Mouse (Mus musculus): Measurements from ENCODE around the gene Tead2. TPM values are rescaled to one million over a fixed set of nuclear protein-coding genes. Genes with fewer than 3 reads are reported as not detected.

Gene Tead2
- polyA plus RNA-seq, 1 experiment from 2014 or later, result 123 TPM

DNA sequence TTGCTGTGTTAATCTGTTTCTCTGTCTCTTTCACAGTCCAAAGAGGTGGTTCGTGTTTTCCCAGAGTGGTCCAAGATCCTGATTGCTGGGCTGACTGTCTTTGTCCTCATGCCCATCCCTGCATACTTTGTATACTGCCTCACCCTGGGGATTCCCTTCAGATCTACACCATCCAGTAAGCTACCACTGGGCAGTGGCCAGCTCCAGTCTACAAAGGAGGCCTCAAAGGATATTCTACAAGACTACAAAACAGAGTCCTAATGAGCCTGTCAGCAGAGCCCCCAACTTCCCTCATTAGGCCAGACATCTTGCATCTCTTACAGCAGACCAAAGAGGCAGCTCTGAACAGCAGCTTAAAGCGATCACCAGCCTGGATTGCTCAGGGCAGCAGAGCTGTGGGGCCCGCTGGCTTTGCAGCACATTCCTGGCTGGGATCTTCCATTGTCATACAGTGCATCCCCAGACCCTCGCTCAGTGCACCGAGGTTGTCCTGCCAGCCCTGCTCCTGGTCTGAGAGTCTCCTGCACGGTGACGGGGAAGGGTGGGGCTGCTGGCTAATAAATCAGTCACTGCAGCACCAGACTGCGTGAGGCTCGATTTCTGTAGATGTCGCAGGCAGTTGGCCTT is 57.3 kb downstream of the Tead2 start:
- ATAC-seq (ENCODE audit: insufficient read depth, low FRiP score, low read depth), result no peak
- no peak overlapping the region for H3K4me3 ChIP-seq (replicated peaks)
- whole genome bisulfite sequencing, result 50% methylated on average over 10 of the region's 10 CpGs
- no peaks in the 10 kb centered on the region for H3K4me1 ChIP-seq
- H3K27ac ChIP-seq, result no peak overlapping the region
- H3K9me3 ChIP-seq, result no peaks in the 10 kb centered on the region
- no peak overlapping the region for H3K9ac ChIP-seq
- H3K4me2 ChIP-seq, result no peak overlapping the region
- no peaks in the 10 kb centered on the region for H3K36me3 ChIP-seq
- H3K27me3 ChIP-seq (replicated peaks), result 0 out of 2 replicates have a peak, but pooled peaks cover under 1% of the 10 kb centered on the region

DNA sequence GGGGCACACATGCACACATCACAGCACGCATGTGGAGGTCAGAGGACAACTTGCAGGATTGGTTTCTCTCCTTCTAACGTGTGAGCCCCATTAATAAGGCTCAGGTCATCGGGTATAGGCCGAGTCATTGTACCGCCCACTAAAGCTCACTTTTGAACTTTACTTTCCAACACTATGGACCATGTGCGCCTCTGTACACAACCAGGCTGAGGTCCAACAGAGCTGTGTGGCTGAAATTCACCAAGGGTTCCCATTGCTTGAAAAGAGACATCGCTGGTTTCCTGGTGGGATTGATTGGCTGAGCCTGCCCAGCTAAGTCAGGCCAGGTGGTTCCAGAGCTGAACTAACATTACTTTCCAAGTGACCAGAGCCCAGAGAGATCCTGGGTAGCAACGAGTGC is 58.1 kb downstream of the Tead2 start:
- H3K36me3 ChIP-seq, result no peaks in the 10 kb centered on the region
- no peaks in the 10 kb centered on the region for H3K4me1 ChIP-seq
- H3K9me3 ChIP-seq, result no peaks in the 10 kb centered on the region
- no peak overlapping the region for H3K4me3 ChIP-seq (replicated peaks)
- no peak for ATAC-seq (ENCODE audit: insufficient read depth, low FRiP score, low read depth)
- no peak overlapping the region for H3K27ac ChIP-seq
- no peaks in the 10 kb centered on the region; the same call in 1 of the 2 replicates for H3K27me3 ChIP-seq (replicated peaks)
- no peak overlapping the region for H3K4me2 ChIP-seq
- 83% methylated on average over 8 of the region's 8 CpGs for WGBS
- no peak overlapping the region for H3K9ac ChIP-seq

DNA sequence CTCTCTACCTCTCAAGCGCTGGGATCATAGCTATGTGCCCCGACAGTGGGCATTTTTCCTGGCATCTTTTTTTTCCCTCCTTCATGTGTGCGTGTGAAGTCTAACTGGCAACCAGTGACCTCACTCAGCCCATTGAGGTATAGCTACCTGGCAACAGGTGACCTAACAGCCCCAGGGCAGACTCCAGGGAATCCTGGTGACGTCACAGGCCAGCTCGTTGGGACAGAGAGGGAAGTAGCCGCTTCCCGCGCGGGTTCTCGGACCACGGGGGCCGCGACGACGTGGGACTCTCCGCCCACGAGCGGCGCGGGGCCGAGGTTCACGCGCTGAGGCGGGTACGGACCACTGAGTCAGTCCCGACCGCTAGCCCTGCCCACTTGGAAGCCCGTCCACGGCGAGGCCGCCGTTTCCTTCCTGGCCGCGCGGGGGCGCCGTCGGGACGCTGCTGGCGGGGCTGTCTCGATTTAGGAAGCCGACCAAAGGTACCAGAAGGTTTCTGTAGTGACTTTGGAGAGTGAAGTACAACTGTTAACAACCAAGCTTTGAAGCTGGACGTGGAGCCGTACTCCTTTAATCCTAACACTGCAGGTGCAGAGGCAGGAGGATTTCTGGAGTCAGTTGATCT is 61.7 kb downstream of the Tead2 start, which contains the start of gene Slc6a21:
TSS of gene Slc6a21 (plus strand) at position 378 of the 625 bp plus-strand sequence.
- Histone ChIP-seq H3K27me3 (replicated peaks) (no peaks in the 10 kb centered on the region; the same call in 1 of the 2 replicates), H3K4me1 (no peaks in the 10 kb centered on the region), H3K9me3 (no peaks in the 10 kb centered on the region), H3K36me3 (no peaks in the 10 kb centered on the region), H3K4me2 (peak within 1 kb of the TSS; percentile 62), H3K27ac (no peak within 1 kb of the TSS), H3K9ac (no peak within 1 kb of the TSS; the same call in 1 of the 2 replicates), H3K4me3 (replicated peaks) (peak within 1 kb of the TSS; percentile 37)
- ATAC-seq (ENCODE audit: insufficient read depth, low FRiP score, low read depth), result 0 out of 2 replicates have a peak, but pooled peaks have one; percentile 42
- WGBS, result 7% methylated on average over 44 of the region's 44 CpGs

Small RNAs within 50 kb of the gene (microRNA-seq; reads per million reads assigned to microRNA genes)
- gene Mir7055, result not detected

Other genes with a start within 250 kb of the Tead2 start
- 19.3 and 19.4 TPM in 2 replicates for gene Cpt1c, start 240.9 kb upstream of the Tead2 start, polyA plus RNA-seq (2015; fragmentation: Nextera tagmentation; extraction: Ambion mirVana)
- gene Prmt1, start 229.2 kb upstream of the Tead2 start, polyA plus RNA-seq (2015; fragmentation: Nextera tagmentation; extraction: Ambion mirVana), result 396 and 430 TPM in 2 replicates
- gene Irf3, start 218.1 kb upstream of the Tead2 start, polyA plus RNA-seq (2015; fragmentation: Nextera tagmentation; extraction: Ambion mirVana), result 89.5 and 94.4 TPM in 2 replicates
- 47.3 and 47.7 TPM in 2 replicates for gene Bcl2l12, start 217.0 kb upstream of the Tead2 start, polyA plus RNA-seq (2015; fragmentation: Nextera tagmentation; extraction: Ambion mirVana)
- gene Scaf1, start 199.4 kb upstream of the Tead2 start, polyA plus RNA-seq (2015; fragmentation: Nextera tagmentation; extraction: Ambion mirVana), result 32.4 and 39.3 TPM in 2 replicates
- 58.0 and 59.8 TPM in 2 replicates for gene Rras, start 197.8 kb upstream of the Tead2 start, polyA plus RNA-seq (2015; fragmentation: Nextera tagmentation; extraction: Ambion mirVana)
- gene Prr12, start 162.9 kb upstream of the Tead2 start, polyA plus RNA-seq (2015; fragmentation: Nextera tagmentation; extraction: Ambion mirVana), result 9.1 and 9.6 TPM in 2 replicates
- 52.8 and 55.5 TPM in 2 replicates for gene Nosip, start 153.3 kb upstream of the Tead2 start, polyA plus RNA-seq (2015; fragmentation: Nextera tagmentation; extraction: Ambion mirVana)
- gene Prrg2, start 153.1 kb upstream of the Tead2 start, polyA plus RNA-seq (2015; fragmentation: Nextera tagmentation; extraction: Ambion mirVana), result 20.5 and 24.7 TPM in 2 replicates
- 320 and 325 TPM in 2 replicates for gene Rcn3, start 123.5 kb upstream of the Tead2 start, polyA plus RNA-seq (2015; fragmentation: Nextera tagmentation; extraction: Ambion mirVana)
- 92.1 and 94.1 TPM in 2 replicates for gene Fcgrt, start 111.9 kb upstream of the Tead2 start, polyA plus RNA-seq (2015; fragmentation: Nextera tagmentation; extraction: Ambion mirVana)
- gene Rps11, start 91.3 kb upstream of the Tead2 start, polyA plus RNA-seq (2015; fragmentation: Nextera tagmentation; extraction: Ambion mirVana), result 1,420 and 1,462 TPM in 2 replicates
- gene Rpl13a, start 87.0 kb upstream of the Tead2 start, polyA plus RNA-seq (2015; fragmentation: Nextera tagmentation; extraction: Ambion mirVana), result 1,296 and 1,308 TPM in 2 replicates
- 0.42 TPM in 1 of 2 replicates, not detected in the other for gene Gm45713, start 79.5 kb upstream of the Tead2 start, polyA plus RNA-seq (2015; fragmentation: Nextera tagmentation; extraction: Ambion mirVana)
- 2.2 and 2.5 TPM in 2 replicates for gene Flt3l, start 79.3 kb upstream of the Tead2 start, polyA plus RNA-seq (2015; fragmentation: Nextera tagmentation; extraction: Ambion mirVana)
- gene Pih1d1, start 61.5 kb upstream of the Tead2 start, polyA plus RNA-seq (2015; fragmentation: Nextera tagmentation; extraction: Ambion mirVana), result 80.3 and 90.0 TPM in 2 replicates
- 49.3 and 58.7 TPM in 2 replicates for gene Aldh16a1, start 61.2 kb upstream of the Tead2 start, polyA plus RNA-seq (2015; fragmentation: Nextera tagmentation; extraction: Ambion mirVana)
- 0.13 TPM in 1 of 2 replicates, not detected in the other for gene Slc17a7, start 51.8 kb upstream of the Tead2 start, polyA plus RNA-seq (2015; fragmentation: Nextera tagmentation; extraction: Ambion mirVana)
- not detected in 2 replicates for gene Gfy, start 36.2 kb upstream of the Tead2 start, polyA plus RNA-seq (2015; fragmentation: Nextera tagmentation; extraction: Ambion mirVana)
- not detected in 2 replicates for gene Pth2, start 34.8 kb upstream of the Tead2 start, polyA plus RNA-seq (2015; fragmentation: Nextera tagmentation; extraction: Ambion mirVana)
- gene Ccdc155, start 10.9 kb upstream of the Tead2 start, polyA plus RNA-seq (2015; fragmentation: Nextera tagmentation; extraction: Ambion mirVana), result 0.55 and 0.64 TPM in 2 replicates
- 1.1 and 1.4 TPM in 2 replicates for gene Dkkl1, start 3.6 kb upstream of the Tead2 start, polyA plus RNA-seq (2015; fragmentation: Nextera tagmentation; extraction: Ambion mirVana)
- gene Cd37, start 23.4 kb downstream of the Tead2 start, polyA plus RNA-seq (2015; fragmentation: Nextera tagmentation; extraction: Ambion mirVana), result 4.2 and 7.1 TPM in 2 replicates
- gene Slc6a16, start 25.3 kb downstream of the Tead2 start, polyA plus RNA-seq (2015; fragmentation: Nextera tagmentation; extraction: Ambion mirVana), result not detected in 2 replicates
- gene Slc6a21, start 61.8 kb downstream of the Tead2 start, polyA plus RNA-seq (2015; fragmentation: Nextera tagmentation; extraction: Ambion mirVana), result not detected in 2 replicates
- 23.9 and 26.9 TPM in 2 replicates for gene Trpm4, start 118.0 kb downstream of the Tead2 start, polyA plus RNA-seq (2015; fragmentation: Nextera tagmentation; extraction: Ambion mirVana)
- 1.4 and 1.5 TPM in 2 replicates for gene Hrc, start 119.5 kb downstream of the Tead2 start, polyA plus RNA-seq (2015; fragmentation: Nextera tagmentation; extraction: Ambion mirVana)
- 4.8 and 5.6 TPM in 2 replicates for gene Ppfia3, start 151.3 kb downstream of the Tead2 start, polyA plus RNA-seq (2015; fragmentation: Nextera tagmentation; extraction: Ambion mirVana)
- 3.5 and 4.0 TPM in 2 replicates for gene Lin7b, start 154.8 kb downstream of the Tead2 start, polyA plus RNA-seq (2015; fragmentation: Nextera tagmentation; extraction: Ambion mirVana)
- gene Snrnp70, start 180.0 kb downstream of the Tead2 start, polyA plus RNA-seq (2015; fragmentation: Nextera tagmentation; extraction: Ambion mirVana), result 225 and 247 TPM in 2 replicates
- 0.08 TPM in 1 of 2 replicates, not detected in the other for gene Kcna7, start 189.9 kb downstream of the Tead2 start, polyA plus RNA-seq (2015; fragmentation: Nextera tagmentation; extraction: Ambion mirVana)
- gene Ntf5, start 197.9 kb downstream of the Tead2 start, polyA plus RNA-seq (2015; fragmentation: Nextera tagmentation; extraction: Ambion mirVana), result 2.6 and 2.7 TPM in 2 replicates
- gene Lhb, start 205.1 kb downstream of the Tead2 start, polyA plus RNA-seq (2015; fragmentation: Nextera tagmentation; extraction: Ambion mirVana), result 0.62 TPM in 1 of 2 replicates, not detected in the other
- gene Gys1, start 219.1 kb downstream of the Tead2 start, polyA plus RNA-seq (2015; fragmentation: Nextera tagmentation; extraction: Ambion mirVana), result 34.3 and 37.7 TPM in 2 replicates
- 127 and 139 TPM in 2 replicates for gene Ruvbl2, start 222.3 kb downstream of the Tead2 start, polyA plus RNA-seq (2015; fragmentation: Nextera tagmentation; extraction: Ambion mirVana)
- 4,747 and 4,817 TPM in 2 replicates for gene Ftl1, start 244.1 kb downstream of the Tead2 start, polyA plus RNA-seq (2015; fragmentation: Nextera tagmentation; extraction: Ambion mirVana)

Measured in stomach, embryonic 15.5 days (tissue).